Mouse (Mus musculus): Measurements from ENCODE around the gene Dmrtb1.

DNA sequence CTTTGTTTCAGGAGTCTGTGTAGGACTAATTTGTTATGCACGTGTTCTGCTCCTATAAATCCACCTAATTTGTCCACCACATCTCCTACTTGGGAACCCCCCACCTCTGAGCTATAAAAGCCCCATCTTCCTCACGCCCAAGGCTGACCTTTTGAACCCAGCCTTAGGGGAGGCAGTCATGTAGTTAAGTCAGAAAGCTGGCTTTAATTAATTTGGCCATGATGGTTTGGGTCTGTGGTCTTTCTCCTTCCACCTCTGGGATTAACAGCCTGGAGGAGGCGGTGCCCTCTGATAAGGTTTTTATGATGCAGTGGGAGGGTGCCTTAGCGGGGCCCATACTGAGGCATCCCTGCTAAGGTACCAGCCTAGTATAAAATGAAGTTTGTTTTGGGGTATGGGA, 48.2 kb upstream of the Dmrtb1 start:
- TF ChIP-seq MEF2A (IDR thresholded peaks at IDR 0.05; ENCODE audit: extremely low read depth, insufficient replicate concordance, low read depth, low read length, poor library complexity, severe bottlenecking) = no peak
- TF ChIP-seq CTCF (IDR thresholded peaks at IDR 0.05 in 2 of 3, conservative IDR thresholded peaks at IDR 0.05 in 1 of 3; ENCODE audit: control insufficient read depth in 1 of 3, insufficient read depth in 1 of 3, low read depth in 2 of 3, low read length in 3 of 3, poor library complexity in 1 of 3, severe bottlenecking in 1 of 3) = no peak
